Mouse (Mus musculus) layer of hippocampus, adult 2 months (tissue): ENCODE data around the gene Tgfa. TPM values are rescaled to one million over a fixed set of nuclear protein-coding genes. Genes with fewer than 3 reads are reported as not detected.

Experiments
- DNase-seq, 2 experiments: peaks; one replicate each; pipeline ENCODE4 v3.0.0; 2022; ENCODE audit warnings: low spot score in 2 of 2
- H3K27ac ChIP-seq: fragments of 200-600 bp; 2 replicates; pipeline ENCODE4 v1.8.1; 2022
- H3K4me3 ChIP-seq: fragments of 200-600 bp; 2 replicates; pipeline ENCODE4 v1.8.1; 2022; ENCODE audit warnings: mild to moderate bottlenecking
- CTCF ChIP-seq: fragments of 200-600 bp; conservative IDR thresholded peaks from 2 replicates; pipeline ENCODE4 v1.8.1; 2022; ENCODE audit warnings: antibody characterized with exemption, mild to moderate bottlenecking, moderate library complexity
- total RNA-seq, 2 experiments: library from RNA; stranded (reverse); gene quantifications; 2 replicates each; pipeline ENCODE4 v1.2.3; 2021

The Tgfa gene
- total RNA-seq, 2 experiments from 2014 or later = 28.3 to 32.0 TPM

GRCm38 (mm10) chr6:86167851-86168250 is 27.2 kb upstream of the Tgfa start:
- no peak for DNase-seq
- H3K4me3 ChIP-seq = no peak overlapping the region

GRCm38 (mm10) chr6:86169166-86169565 is 25.9 kb upstream of the Tgfa start:
- DNase-seq = no peak
- Histone ChIP-seq H3K27ac (no peak overlapping the region), H3K4me3 (no peak overlapping the region)
- TF ChIP-seq CTCF = no peak

More at GRCm38 (mm10) chr6:86167851-86168250, 27.2 kb upstream of the Tgfa start:
- TF ChIP-seq CTCF = no peak
- H3K27ac ChIP-seq = no peak overlapping the region

GRCm38 (mm10) chr6:86176236-86176635 is 18.8 kb upstream of the Tgfa start:
- H3K4me3 ChIP-seq = no peak overlapping the region
- H3K27ac ChIP-seq = no peak overlapping the region
- DNase-seq = no peak
- no peak for TF ChIP-seq CTCF

GRCm38 (mm10) chr6:86176721-86177120 is 18.3 kb upstream of the Tgfa start:
- Histone ChIP-seq H3K27ac (no peak overlapping the region), H3K4me3 (no peak overlapping the region)
- TF ChIP-seq CTCF = no peak
- no peak for DNase-seq

- Histone ChIP-seq H3K4me3 (no peak overlapping the region), H3K27ac (no peak overlapping the region)
- no peak for DNase-seq
- TF ChIP-seq CTCF = no peak
These were observed 17.6 kb upstream of the Tgfa start for GRCm38 (mm10) chr6:86177331-86177982.

- DNase-seq = no peak
- Histone ChIP-seq H3K4me3 (no peak overlapping the region), H3K27ac (no peak overlapping the region)
- no peak for TF ChIP-seq CTCF
These were observed 14.4 kb upstream of the Tgfa start for GRCm38 (mm10) chr6:86180617-86181016.

- DNase-seq = no peak
- TF ChIP-seq CTCF = no peak
- Histone ChIP-seq H3K4me3 (no peak overlapping the region), H3K27ac (no peak overlapping the region)
These were observed 13.0 kb upstream of the Tgfa start for GRCm38 (mm10) chr6:86182016-86182415.

GRCm38 (mm10) chr6:86182626-86183025 is 12.4 kb upstream of the Tgfa start:
- no peak for TF ChIP-seq CTCF
- H3K4me3 ChIP-seq = no peak overlapping the region
- no peak for DNase-seq
- H3K27ac ChIP-seq = no peak overlapping the region

- H3K4me3 ChIP-seq = no peak overlapping the region
- peak overlapping the region; percentile 71 for H3K27ac ChIP-seq
- no peak for DNase-seq
- peak; percentile 21 for TF ChIP-seq CTCF
These were observed 8.7 kb upstream of the Tgfa start for GRCm38 (mm10) chr6:86186106-86186955.

- Histone ChIP-seq H3K27ac (no peak overlapping the region), H3K4me3 (no peak overlapping the region)
- no peak for DNase-seq
- no peak for TF ChIP-seq CTCF
These were observed 6.1 kb upstream of the Tgfa start for GRCm38 (mm10) chr6:86188741-86189480.

- no peak for TF ChIP-seq CTCF
These were observed 4.4 kb upstream of the Tgfa start for GRCm38 (mm10) chr6:86190622-86191021.

GRCm38 (mm10) chr6:86192978-86193377 is 2.0 kb upstream of the Tgfa start:
- no peak overlapping the region for H3K27ac ChIP-seq
- no peak for DNase-seq
- TF ChIP-seq CTCF = no peak
- no peak overlapping the region for H3K4me3 ChIP-seq

More at GRCm38 (mm10) chr6:86190622-86191021, 4.4 kb upstream of the Tgfa start:
- H3K4me3 ChIP-seq = no peak overlapping the region
- DNase-seq = no peak
- H3K27ac ChIP-seq = no peak overlapping the region

- Histone ChIP-seq H3K27ac (no peak overlapping the region), H3K4me3 (no peak overlapping the region)
- peak; percentile 89 for TF ChIP-seq CTCF
- peak; percentile 61 to 80 for DNase-seq
These were observed 1.1 kb upstream of the Tgfa start for GRCm38 (mm10) chr6:86193879-86194278.
